In the genomic region with DNA sequence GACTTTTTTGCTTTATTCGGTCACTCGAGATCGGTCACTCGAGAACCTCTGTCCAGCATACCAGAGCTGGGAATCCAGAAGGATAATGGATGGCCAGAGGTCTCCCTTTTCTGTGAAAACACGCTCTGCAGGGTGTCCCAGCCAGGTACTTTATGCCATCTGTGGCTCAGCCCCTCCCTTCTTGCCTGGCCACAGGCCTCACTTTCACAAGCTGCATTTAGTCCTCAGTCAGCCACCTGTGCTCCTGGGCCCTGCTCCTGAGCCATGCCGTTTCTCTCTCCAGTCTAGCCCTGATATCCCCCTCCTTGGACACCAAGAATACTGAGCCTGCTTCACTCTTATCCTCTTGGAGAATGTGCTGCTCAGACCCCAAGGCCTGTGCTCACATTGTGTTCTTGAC, we compare ENCODE assay signal across 12 mouse cellular contexts. TPM values are rescaled to one million over a fixed set of nuclear protein-coding genes. Genes with fewer than 3 reads are reported as not detected.
DNase-seq lines count a peak whose midpoint lies in the region; ATAC-seq lines count a peak whose summit lies in the region.
"Had no signal": no experiment of that assay in that cellular context is flagged by ENCODE, and none has a peak within 500 bp of the region (broad histone marks: within the 10 kb centered on the region; RNA-seq: fewer than 3 reads in every experiment).

No protein-coding gene starts in this region.

- H3K36me3 ChIP-seq in forebrain, embryonic 13.5 days (ENCODE audit: poor library complexity, severe bottlenecking): peaks cover 94% of the 10 kb centered on the region
- peaks cover 20% of the 10 kb centered on the region for H3K36me3 ChIP-seq in forebrain, embryonic 16.5 days (ENCODE audit: control insufficient read depth, insufficient read depth)
- H3K36me3 ChIP-seq in heart, embryonic 16.5 days (ENCODE audit: control insufficient read depth, insufficient read depth): peaks cover 38% of the 10 kb centered on the region
- H3K36me3 ChIP-seq in midbrain, embryonic 13.5 days: peaks cover 96% of the 10 kb centered on the region
- peaks cover 36% of the 10 kb centered on the region for H3K36me3 ChIP-seq in midbrain, embryonic 16.5 days (ENCODE audit: control insufficient read depth, insufficient read depth, low read length)

- no peaks in the 10 kb centered on the region for H3K9me3 ChIP-seq in forebrain, embryonic 13.5 days (replicated peaks)
- no peaks in the 10 kb centered on the region for H3K9me3 ChIP-seq in forebrain, embryonic 16.5 days (ENCODE audit: control insufficient read depth, low read length)
- no peaks in the 10 kb centered on the region for H3K9me3 ChIP-seq in heart, embryonic 16.5 days (replicated peaks; ENCODE audit: control insufficient read depth, low read length)
- H3K9me3 ChIP-seq in midbrain, embryonic 13.5 days: no peaks in the 10 kb centered on the region
- no peaks in the 10 kb centered on the region for H3K9me3 ChIP-seq in midbrain, embryonic 16.5 days (replicated peaks; ENCODE audit: control insufficient read depth, low read length, poor library complexity, severe bottlenecking)
- H3K9me3 ChIP-seq: kidney, embryonic 15.5 days had no signal

- no peaks in the 10 kb centered on the region for H3K27me3 ChIP-seq in forebrain, embryonic 13.5 days
- H3K27me3 ChIP-seq in forebrain, embryonic 16.5 days (replicated peaks; ENCODE audit: control insufficient read depth, insufficient read depth, low read length): no peaks in the 10 kb centered on the region
- no peaks in the 10 kb centered on the region for H3K27me3 ChIP-seq in heart, embryonic 16.5 days (ENCODE audit: control insufficient read depth, insufficient read depth, low read length)
- no peaks in the 10 kb centered on the region for H3K27me3 ChIP-seq in midbrain, embryonic 13.5 days
- H3K27me3 ChIP-seq in midbrain, embryonic 16.5 days (ENCODE audit: control insufficient read depth, insufficient read depth, low read depth, low read length): no peaks in the 10 kb centered on the region
- H3K27me3 ChIP-seq: kidney, embryonic 15.5 days had no signal

- H3K4me1 ChIP-seq in forebrain, embryonic 13.5 days: peaks cover 28% of the 10 kb centered on the region
- H3K4me1 ChIP-seq in forebrain, embryonic 16.5 days (replicated peaks; ENCODE audit: control insufficient read depth, insufficient read depth, low read length): peaks cover 8% of the 10 kb centered on the region
- H3K4me1 ChIP-seq in heart, embryonic 16.5 days (ENCODE audit: control insufficient read depth, insufficient read depth, low read length): peaks cover 47% of the 10 kb centered on the region
- H3K4me1 ChIP-seq in midbrain, embryonic 13.5 days (replicated peaks): peaks cover 30% of the 10 kb centered on the region
- H3K4me1 ChIP-seq in midbrain, embryonic 16.5 days (ENCODE audit: control insufficient read depth, insufficient read depth, low read length): peaks cover 12% of the 10 kb centered on the region; the same call in 1 of the 2 replicates

- DNase-seq in heart, postnatal 36 days: no peak
- peak; percentile 29 for DNase-seq in induced T-regulatory cell, adult 2 months (ENCODE audit: low read depth)
- no peak for DNase-seq in c-Kit-positive CD71-positive TER-119-positive erythroid progenitor cells, embryonic 14.5 days (ENCODE audit: low spot score)
- DNase-seq: lung, postnatal 14 days; right cerebral cortex, postnatal 14 days; thymus, postnatal 14 days had no signal

- H3K27ac ChIP-seq in forebrain, embryonic 13.5 days: 0 out of 2 replicates have a peak overlapping the region, but pooled peaks have one; percentile 11
- no peak overlapping the region for H3K27ac ChIP-seq in forebrain, embryonic 16.5 days (ENCODE audit: low read length)
- peak overlapping the region; percentile 86 for H3K27ac ChIP-seq in heart, embryonic 16.5 days (ENCODE audit: low read length)
- H3K27ac ChIP-seq in midbrain, embryonic 13.5 days: peak overlapping the region; percentile 61
- no peak overlapping the region for H3K27ac ChIP-seq in midbrain, embryonic 16.5 days (ENCODE audit: low read length)
- H3K27ac ChIP-seq: kidney, embryonic 15.5 days had no signal

- no peak for ATAC-seq in forebrain, embryonic 13.5 days
- no peak for ATAC-seq in forebrain, embryonic 16.5 days
- ATAC-seq in heart, embryonic 16.5 days (replicated peaks; ENCODE audit: extremely low read depth, insufficient read depth, low FRiP score): no peak
- no peak for ATAC-seq in midbrain, embryonic 13.5 days
- ATAC-seq in midbrain, embryonic 16.5 days: no peak

- no peak overlapping the region for H3K4me3 ChIP-seq in forebrain, embryonic 13.5 days
- no peak overlapping the region for H3K4me3 ChIP-seq in forebrain, embryonic 16.5 days (replicated peaks; ENCODE audit: low read length)
- no peak overlapping the region for H3K4me3 ChIP-seq in heart, embryonic 16.5 days (ENCODE audit: low read length)
- H3K4me3 ChIP-seq in midbrain, embryonic 13.5 days (replicated peaks): no peak overlapping the region
- H3K4me3 ChIP-seq in midbrain, embryonic 16.5 days (ENCODE audit: low read depth, low read length): no peak overlapping the region
- H3K4me3 ChIP-seq: kidney, embryonic 15.5 days had no signal

- 89% methylated on average over 6 of the region's 6 CpGs for WGBS in forebrain, embryonic 13.5 days
- WGBS in forebrain, embryonic 16.5 days: 89% methylated on average over 6 of the region's 6 CpGs
- WGBS in heart, embryonic 16.5 days: 80% methylated on average over 6 of the region's 6 CpGs
- 87% methylated on average over 6 of the region's 6 CpGs for WGBS in midbrain, embryonic 13.5 days
- 86% methylated on average over 6 of the region's 6 CpGs for WGBS in midbrain, embryonic 16.5 days

- H3K9ac ChIP-seq in forebrain, embryonic 13.5 days: no peak overlapping the region
- no peak overlapping the region for H3K9ac ChIP-seq in forebrain, embryonic 16.5 days (replicated peaks; ENCODE audit: low read depth, low read length)
- no peak overlapping the region for H3K9ac ChIP-seq in heart, embryonic 16.5 days (ENCODE audit: low read length)
- no peak overlapping the region for H3K9ac ChIP-seq in midbrain, embryonic 13.5 days (replicated peaks)
- no peak overlapping the region for H3K9ac ChIP-seq in midbrain, embryonic 16.5 days (ENCODE audit: low read depth, low read length)
- H3K9ac ChIP-seq: kidney, embryonic 15.5 days had no signal

- H3K4me2 ChIP-seq in forebrain, embryonic 13.5 days: no peak overlapping the region
- H3K4me2 ChIP-seq in forebrain, embryonic 16.5 days (ENCODE audit: low read length): no peak overlapping the region
- no peak overlapping the region for H3K4me2 ChIP-seq in heart, embryonic 16.5 days (ENCODE audit: low read depth, low read length)
- H3K4me2 ChIP-seq in midbrain, embryonic 13.5 days (replicated peaks): no peak overlapping the region
- no peak overlapping the region for H3K4me2 ChIP-seq in midbrain, embryonic 16.5 days (ENCODE audit: low read length)
- H3K4me2 ChIP-seq: kidney, embryonic 15.5 days had no signal

- intact Hi-C loops in heart, postnatal 36 days (cut with DNase I): loop anchor here (2.0 kb wide), 1 partner anchor 54 kb away; no protein-coding TSS in a partner anchor

RNA-seq across cellular contexts. Expression of gene Ppif, which starts 52.9 kb away (rescaled TPM):
- 22.8 and 29.5 TPM in 2 replicates for polyA plus RNA-seq in forebrain, embryonic 13.5 days (2015; fragmentation: Nextera tagmentation; extraction: Ambion mirVana)
- polyA plus RNA-seq in forebrain, embryonic 16.5 days (2015; fragmentation: Nextera tagmentation; extraction: Ambion mirVana): 24.1 and 26.3 TPM in 2 replicates
- 118 and 121 TPM in 2 replicates for polyA plus RNA-seq in heart, embryonic 16.5 days (2015; fragmentation: Nextera tagmentation; extraction: Ambion mirVana)
- total RNA-seq in heart, postnatal 36 days (2021): 100 to 1,000 TPM; 294 to 308 TPM
- 25.3 and 25.5 TPM in 2 replicates for polyA plus RNA-seq in midbrain, embryonic 13.5 days (2015; fragmentation: Nextera tagmentation; extraction: Ambion mirVana)
- polyA plus RNA-seq in midbrain, embryonic 16.5 days (2015; fragmentation: Nextera tagmentation; extraction: Ambion mirVana): 29.6 and 40.3 TPM in 2 replicates

Comparison
In these comparisons a context has a peak if more than half of its experiments do, and no peak if none do; other contexts are left out.
1. H3K27ac ChIP-seq: peak in forebrain, embryonic 13.5 days (single experiment), heart, embryonic 16.5 days (single experiment) and midbrain, embryonic 13.5 days (single experiment); none in forebrain, embryonic 16.5 days (single experiment) and midbrain, embryonic 16.5 days (single experiment).